Mouse (Mus musculus) bone marrow, adult 2 months (tissue): Measurements from ENCODE around the gene AI413582.

ENCODE experiments used
- CTCF ChIP-seq: fragments of 200-500 bp; IDR thresholded peaks from 2 replicates; pipeline ENCODE4 v1.5.1; 2011; ENCODE audit warnings: low read length, control low read depth; ENCODE audit not compliant: control insufficient read depth, insufficient read depth
- POLR2A ChIP-seq: fragments of 200-500 bp; IDR thresholded peaks from 2 replicates; pipeline ENCODE4 v1.6.1; 2011; ENCODE audit warnings: low read depth, mild to moderate bottlenecking, control low read depth, low read length, borderline replicate concordance; ENCODE audit not compliant: control insufficient read depth

GRCm38 (mm10) chr17:27560926-27561480 lies 4.6 kb downstream of the AI413582 start:
- no peak for TF ChIP-seq POLR2A
- TF ChIP-seq CTCF: no peak
